Mouse (Mus musculus) midbrain, embryonic 14.5 days (tissue): ENCODE data around the gene Wdr54. TPM values are rescaled to one million over a fixed set of nuclear protein-coding genes. Genes with fewer than 3 reads are reported as not detected.

Source experiments
- ATAC-seq: fragments of 200-750 bp; cut with Nextera tagmentation; 2 replicates; pipeline ENCODE4 v1.8.0; 2017; ENCODE audit warnings: moderate number of reproducible peaks, moderate library complexity; ENCODE audit not compliant: low FRiP score, low TSS enrichment
- DNase-seq: peaks from one replicate; pipeline ENCODE4 v3.0.0-alpha.2; 2015
- H3K27ac ChIP-seq: fragments of 300-500 bp; sonication (generic); replicated peaks from 2 replicates; pipeline ENCODE4 v1.5.1; 2014; ENCODE audit warnings: mild to moderate bottlenecking, low read depth, low read length, moderate library complexity
- H3K27me3 ChIP-seq: fragments of 300-500 bp; sonication (generic); 2 replicates; pipeline ENCODE4 v1.6.1; 2014; ENCODE audit warnings: low read length, control low read depth, mixed read lengths; ENCODE audit not compliant: control insufficient read depth, insufficient read depth
- H3K36me3 ChIP-seq: fragments of 300-500 bp; sonication (generic); 2 replicates; pipeline ENCODE4 v1.6.1; 2014; ENCODE audit warnings: low read length, control low read depth; ENCODE audit not compliant: control insufficient read depth, insufficient read depth
- H3K4me1 ChIP-seq: fragments of 300-500 bp; sonication (generic); 2 replicates; pipeline ENCODE4 v1.6.1; 2014; ENCODE audit warnings: mild to moderate bottlenecking, antibody characterized with exemption, low read length, control low read depth; ENCODE audit not compliant: control insufficient read depth, insufficient read depth
- H3K4me2 ChIP-seq: fragments of 300-500 bp; sonication (generic); 2 replicates; pipeline ENCODE4 v1.6.1; 2014; ENCODE audit warnings: mild to moderate bottlenecking, low read length, moderate library complexity
- H3K4me3 ChIP-seq: fragments of 300-500 bp; sonication (generic); replicated peaks from 2 replicates; pipeline ENCODE4 v1.5.1; 2014; ENCODE audit warnings: low read depth, low read length
- H3K9ac ChIP-seq: fragments of 300-500 bp; sonication (generic); replicated peaks from 2 replicates; pipeline ENCODE4 v1.6.1; 2014; ENCODE audit warnings: mild to moderate bottlenecking, low read length, moderate library complexity
- H3K9me3 ChIP-seq: fragments of 300-500 bp; sonication (generic); 2 replicates; pipeline ENCODE4 v1.6.1; 2016; ENCODE audit warnings: low read length, control low read depth, mixed read lengths; ENCODE audit not compliant: control insufficient read depth
- WGBS: fragments of 180-500 bp; shearing (Covaris S2); extraction: QIAGEN DNeasy Blood & Tissue Kit; methylation state at CpG from one replicate; pipeline ENCODE4 v1.1.7; 2014; 5-methylcytosine and 5-hydroxymethylcytosine counted together
- polyA plus RNA-seq: library from polyadenylated mRNA; unstranded; fragments of >200 nt; fragmentation: Nextera tagmentation; extraction: Ambion mirVana; gene quantifications from 2 replicates; pipeline ENCODE4 v1.2.1, GENCODE M21; 2014

The Wdr54 gene
- polyA plus RNA-seq, 1 experiment from 2014 or later = 19.4 TPM

DNA sequence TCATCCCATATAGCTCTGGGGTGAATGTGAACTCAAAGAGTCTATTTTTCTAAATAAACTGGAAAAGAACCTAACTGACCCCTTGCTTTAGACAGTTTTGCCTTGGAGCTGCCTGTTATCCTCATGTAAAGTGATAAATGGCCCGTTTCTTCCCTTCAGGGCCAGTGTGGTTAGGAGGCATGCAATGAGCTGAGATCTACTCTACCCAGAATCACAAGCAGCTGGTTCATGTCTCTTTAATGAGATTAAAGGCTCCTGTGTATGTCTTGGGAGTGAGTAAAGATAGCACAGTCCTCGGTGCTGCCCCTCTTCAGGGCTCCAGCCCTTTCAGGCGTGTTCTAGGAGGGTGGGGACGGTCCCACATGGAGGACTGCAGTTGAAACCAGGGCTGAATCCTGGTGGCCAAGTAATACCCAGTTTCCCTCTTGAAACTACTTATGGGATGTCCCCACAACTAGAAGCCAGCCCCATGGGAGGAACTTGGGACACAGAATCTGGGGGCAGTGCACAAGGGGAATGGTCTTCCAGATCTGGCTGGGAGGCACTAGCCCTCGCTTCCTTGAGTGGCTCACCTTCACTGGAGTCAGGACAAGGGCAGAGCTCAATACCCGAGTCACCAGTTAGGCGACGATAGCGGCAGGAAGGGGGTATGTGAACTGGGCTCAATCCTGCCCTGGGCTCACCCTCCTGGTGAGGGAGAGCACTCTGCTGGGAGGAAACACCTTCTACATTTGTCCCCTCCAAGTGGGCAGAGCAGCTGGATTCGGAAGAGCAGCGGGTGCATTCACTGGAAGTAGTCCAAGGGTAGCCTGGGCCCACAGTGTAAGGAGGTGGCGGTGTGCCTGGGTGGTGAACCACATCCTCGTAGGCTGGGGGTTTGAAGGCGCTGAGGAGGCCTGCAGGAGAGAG is 37.1 kb downstream of the Wdr54 start:
- 83% methylated on average over 14 of the region's 14 CpGs for WGBS
- 0 out of 2 replicates have a peak overlapping the region, but pooled peaks have one; percentile 87 for H3K9ac ChIP-seq
- H3K4me3 ChIP-seq = peak overlapping the region; percentile 74; the same call in 1 of the 2 replicates

DNA sequence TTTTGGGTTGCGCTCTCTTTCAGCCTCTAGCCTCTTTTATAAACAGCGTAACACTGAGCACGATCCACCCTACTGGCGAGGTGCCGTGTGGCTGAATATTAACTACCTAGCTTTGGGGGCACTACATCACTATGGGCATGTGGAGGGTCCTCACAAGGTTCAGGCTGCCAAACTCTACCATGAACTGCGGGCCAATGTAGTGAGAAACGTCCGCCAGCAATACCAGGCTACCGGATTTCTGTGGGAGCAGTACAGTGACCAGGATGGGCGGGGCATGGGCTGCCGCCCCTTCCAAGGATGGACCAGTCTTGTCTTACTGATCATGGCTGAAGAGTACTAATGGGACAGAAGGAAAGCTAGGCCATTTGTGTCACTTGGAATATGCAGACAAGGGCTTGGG is 37.8 kb downstream of the Wdr54 start:
- Histone ChIP-seq H3K36me3 (peaks cover 32% of the 10 kb centered on the region), H3K27me3 (no peaks in the 10 kb centered on the region), H3K27ac (no peak overlapping the region), H3K4me2 (no peak overlapping the region), H3K9me3 (no peaks in the 10 kb centered on the region), H3K4me1 (peaks cover 39% of the 10 kb centered on the region), H3K9ac (no peak overlapping the region), H3K4me3 (no peak overlapping the region)
- 85% methylated on average over 11 of the region's 11 CpGs for WGBS
- DNase-seq = no peak
- ATAC-seq = no peak

More for the DNA sequence above, 37.1 kb downstream of the Wdr54 start:
- no peaks in the 10 kb centered on the region for H3K27me3 ChIP-seq
- H3K9me3 ChIP-seq = no peaks in the 10 kb centered on the region
- H3K4me2 ChIP-seq = peak overlapping the region; percentile 97
- no peak for DNase-seq
- peaks cover 32% of the 10 kb centered on the region for H3K36me3 ChIP-seq
- no peak overlapping the region for H3K27ac ChIP-seq
- H3K4me1 ChIP-seq = peaks cover 41% of the 10 kb centered on the region
- no peak for ATAC-seq

DNA sequence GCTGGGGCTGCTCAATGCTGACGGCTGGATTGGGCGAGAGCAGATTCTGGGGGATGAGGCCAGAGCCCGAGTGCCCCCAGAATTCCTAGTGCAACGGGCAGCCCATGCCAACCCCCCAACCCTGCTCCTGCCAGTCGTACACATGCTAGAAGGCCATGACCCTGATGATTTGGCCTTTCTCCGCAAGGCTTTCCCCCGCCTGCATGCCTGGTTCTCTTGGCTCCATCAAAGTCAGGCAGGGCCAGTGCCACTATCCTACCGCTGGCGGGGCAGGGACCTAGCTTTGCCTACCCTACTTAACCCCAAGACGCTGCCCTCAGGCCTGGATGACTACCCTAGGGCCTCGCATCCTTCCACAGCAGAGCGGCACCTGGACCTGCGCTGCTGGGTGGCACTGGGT is 38.6 kb downstream of the Wdr54 start:
- H3K4me2 ChIP-seq = no peak overlapping the region; the same call in 1 of the 2 replicates
- H3K4me1 ChIP-seq = peaks cover 33% of the 10 kb centered on the region
- no peaks in the 10 kb centered on the region for H3K27me3 ChIP-seq
- H3K9ac ChIP-seq = no peak overlapping the region
- 91% methylated on average over 13 of the region's 13 CpGs for WGBS
- H3K4me3 ChIP-seq = 0 out of 2 replicates have a peak overlapping the region, but pooled peaks have one; percentile 1
- peaks cover 32% of the 10 kb centered on the region for H3K36me3 ChIP-seq
- H3K27ac ChIP-seq = no peak overlapping the region
- DNase-seq (no peak), ATAC-seq (no peak)
- no peaks in the 10 kb centered on the region for H3K9me3 ChIP-seq

DNA sequence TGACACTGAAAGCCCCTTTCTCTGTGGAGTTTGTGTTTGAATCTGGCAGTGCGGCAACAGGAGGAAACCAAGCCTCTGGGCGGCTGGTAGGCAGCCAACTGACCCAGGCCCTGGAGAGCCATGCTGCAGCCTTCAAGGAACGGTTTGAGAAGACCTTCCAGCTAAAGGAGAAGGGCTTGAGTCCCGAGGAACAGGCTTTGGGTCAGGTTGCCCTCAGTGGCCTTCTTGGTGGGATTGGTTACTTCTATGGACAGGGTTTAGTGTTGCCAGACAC is 39.1 kb downstream of the Wdr54 start:
- no peaks in the 10 kb centered on the region for H3K9me3 ChIP-seq
- no peaks in the 10 kb centered on the region for H3K27me3 ChIP-seq
- peaks cover 32% of the 10 kb centered on the region for H3K36me3 ChIP-seq
- H3K4me1 ChIP-seq = peaks cover 28% of the 10 kb centered on the region
- H3K27ac ChIP-seq = no peak overlapping the region
- H3K4me3 ChIP-seq = 0 out of 2 replicates have a peak overlapping the region, but pooled peaks have one; percentile 83
- DNase-seq (no peak), ATAC-seq (no peak)
- peak overlapping the region; percentile 76 for H3K4me2 ChIP-seq
- no peak overlapping the region for H3K9ac ChIP-seq
- 83% methylated on average over 4 of the region's 4 CpGs for WGBS

DNA sequence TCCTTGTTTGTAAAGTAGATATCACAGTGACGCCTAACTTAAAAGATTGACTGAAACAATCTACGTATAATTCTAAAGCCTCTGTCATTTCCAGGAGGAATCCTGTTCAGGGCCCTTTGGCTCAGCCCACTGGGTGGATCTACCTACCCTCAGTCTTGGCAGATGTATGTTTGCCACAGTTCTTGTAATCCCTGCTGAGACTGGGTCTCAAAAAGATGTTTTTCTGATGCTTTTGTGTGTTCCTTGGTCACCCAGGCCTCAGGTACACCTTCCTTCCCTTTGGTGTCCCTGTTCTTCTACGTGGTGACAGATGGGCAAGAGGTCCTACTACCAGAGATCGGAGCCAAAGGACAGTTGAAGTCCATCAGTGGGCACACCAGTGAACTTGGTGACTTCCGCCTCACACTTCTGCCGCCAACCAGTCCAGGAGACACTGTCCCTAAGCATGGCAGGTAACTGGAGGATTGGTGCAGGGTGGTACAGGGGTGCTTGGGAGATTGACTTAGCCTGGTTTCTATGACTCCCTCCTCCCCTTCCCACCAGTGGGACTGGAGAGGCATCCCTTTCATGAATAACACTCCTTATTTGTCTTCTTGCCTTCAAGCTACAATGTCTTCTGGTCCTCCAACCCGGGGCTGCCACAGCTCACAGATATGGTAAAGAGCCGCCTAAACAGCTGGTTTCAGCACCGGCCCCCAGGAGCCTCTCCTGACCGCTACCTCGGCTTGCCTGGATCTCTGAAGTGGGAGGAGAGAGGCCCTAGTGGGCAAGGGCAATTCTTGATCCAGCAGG is 39.6 kb downstream of the Wdr54 start:
- Histone ChIP-seq H3K4me2 (peak overlapping the region; percentile 76), H3K4me1 (peaks cover 28% of the 10 kb centered on the region), H3K4me3 (peak overlapping the region; percentile 83), H3K27me3 (no peaks in the 10 kb centered on the region), H3K27ac (no peak overlapping the region), H3K9me3 (no peaks in the 10 kb centered on the region), H3K36me3 (peaks cover 33% of the 10 kb centered on the region), H3K9ac (peak overlapping the region; percentile 82)
- DNase-seq (no peak), ATAC-seq (no peak)
- 80% methylated on average over 11 of the region's 11 CpGs for WGBS

DNA sequence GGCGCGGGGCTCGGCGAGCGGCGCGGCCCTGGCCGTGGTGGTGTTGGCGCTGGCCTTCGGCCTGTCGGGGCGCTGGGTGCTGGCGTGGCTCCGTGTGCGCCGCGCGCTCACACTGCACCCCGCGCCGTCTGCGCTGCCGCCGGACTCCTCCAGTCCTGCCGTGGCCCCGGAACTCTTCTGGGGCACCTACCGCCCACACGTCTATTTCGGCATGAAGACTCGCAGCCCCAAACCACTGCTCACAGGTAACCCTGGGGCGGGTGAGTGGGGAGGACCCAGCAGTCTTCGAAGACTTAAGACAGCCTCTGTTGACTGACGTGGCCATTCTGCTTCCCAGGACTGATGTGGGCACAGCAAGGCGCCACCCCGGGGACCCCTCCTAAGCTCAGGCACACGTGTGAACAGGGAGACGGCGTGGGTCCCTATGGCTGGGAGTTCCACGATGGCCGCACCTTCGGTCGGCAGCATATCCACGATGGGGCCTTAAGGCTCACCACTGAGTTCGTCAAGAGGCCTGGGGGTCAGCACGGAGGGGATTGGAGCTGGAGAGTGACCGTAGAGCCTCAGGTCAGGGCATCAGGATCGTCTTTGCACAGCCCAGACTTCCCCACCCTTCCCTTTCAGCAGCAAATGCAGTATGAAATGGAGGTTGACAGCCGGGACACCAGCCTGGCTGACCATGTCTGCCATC is 40.4 kb downstream of the Wdr54 start:
- H3K4me1 ChIP-seq = peaks cover 28% of the 10 kb centered on the region
- no peaks in the 10 kb centered on the region for H3K27me3 ChIP-seq
- H3K9ac ChIP-seq = peak overlapping the region; percentile 82
- peak overlapping the region; percentile 67 for H3K27ac ChIP-seq
- H3K4me2 ChIP-seq = peak overlapping the region; percentile 76
- DNase-seq = no peak
- ATAC-seq = no peak; the same call in 1 of the 2 replicates
- 1% methylated on average over 48 of the region's 48 CpGs for WGBS
- H3K36me3 ChIP-seq = peaks cover 40% of the 10 kb centered on the region
- no peaks in the 10 kb centered on the region for H3K9me3 ChIP-seq
- peak overlapping the region; percentile 83 for H3K4me3 ChIP-seq

DNA sequence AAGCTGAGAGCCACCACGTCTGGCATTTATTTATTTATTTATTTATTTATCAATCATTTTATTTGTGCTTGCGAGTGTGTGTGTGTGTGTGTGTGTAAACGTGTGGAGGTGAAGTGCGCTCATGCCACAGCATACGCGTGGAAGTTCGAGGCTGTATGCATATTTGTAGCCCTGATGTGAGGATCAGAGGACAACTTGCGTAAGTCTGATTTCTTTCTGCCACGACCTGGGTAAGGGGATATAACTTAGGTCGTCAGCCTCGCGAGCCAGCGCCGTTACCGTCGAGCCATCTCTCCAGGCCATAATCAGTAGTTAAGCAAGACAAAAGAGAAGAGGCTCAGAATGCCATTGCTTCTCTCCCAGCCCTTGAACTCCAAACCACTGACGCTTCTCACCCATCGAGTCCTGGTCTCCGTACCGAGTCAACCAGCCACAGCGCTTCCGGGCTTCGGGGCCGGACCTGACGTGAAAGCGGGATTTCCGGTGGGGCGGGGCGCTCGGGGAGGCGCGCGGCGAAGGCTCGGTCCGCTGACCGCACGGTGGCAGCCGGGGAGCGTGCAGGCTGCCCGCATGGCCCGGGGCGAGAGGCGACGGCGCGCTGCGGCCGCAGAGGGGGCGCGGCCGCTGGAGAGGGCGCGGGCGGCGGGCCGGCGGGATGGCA is 41.1 kb downstream of the Wdr54 start, which contains the start of gene Mogs:
Gene Mogs, plus strand, starts transcription at position 486 of the 661 bp plus-strand sequence.
- H3K4me1 ChIP-seq = peaks cover 27% of the 10 kb centered on the region
- H3K9me3 ChIP-seq = no peaks in the 10 kb centered on the region
- WGBS = 1% methylated on average over 54 of the region's 58 CpGs
- peak within 1 kb of the TSS; percentile 76 for H3K4me2 ChIP-seq
- ATAC-seq (peak; percentile 90), DNase-seq (peak; percentile 95)
- peaks cover 40% of the 10 kb centered on the region for H3K36me3 ChIP-seq
- H3K27ac ChIP-seq = peak within 1 kb of the TSS; percentile 67
- peak within 1 kb of the TSS; percentile 83 for H3K4me3 ChIP-seq
- H3K9ac ChIP-seq = peak within 1 kb of the TSS; percentile 82
- H3K27me3 ChIP-seq = no peaks in the 10 kb centered on the region
